Mouse (Mus musculus) c-Kit-negative CD71-positive TER-119-positive erythroid progenitor cells, embryonic 14.5 days (primary cell): ENCODE measurements around the gene Fbxw8.

Experiments
- DNase-seq: peaks from one replicate; pipeline ENCODE4 v3.0.0-alpha.2; 2013; ENCODE audit warnings: low read depth, low spot score

Fbxw8 gene

GRCm38 (mm10) chr5:118156976-118157375, 1.7 kb upstream of the Fbxw8 start:
- no peak for DNase-seq

GRCm38 (mm10) chr5:118155565-118155947, 292 bp upstream of the Fbxw8 start:
- no peak for DNase-seq

- DNase-seq: no peak
These were observed 5.6 kb downstream of the Fbxw8 start for GRCm38 (mm10) chr5:118149711-118150110.

GRCm38 (mm10) chr5:118147264-118147663, 8.0 kb downstream of the Fbxw8 start:
- no peak for DNase-seq

- no peak for DNase-seq
These were observed 9.1 kb downstream of the Fbxw8 start for GRCm38 (mm10) chr5:118145999-118146679.

GRCm38 (mm10) chr5:118145458-118145857, 9.8 kb downstream of the Fbxw8 start:
- no peak for DNase-seq

GRCm38 (mm10) chr5:118144770-118145169, 10.5 kb downstream of the Fbxw8 start:
- no peak for DNase-seq

- DNase-seq: no peak
These were observed 10.9 kb downstream of the Fbxw8 start for GRCm38 (mm10) chr5:118144327-118144726.

- no peak for DNase-seq
These were observed 11.8 kb downstream of the Fbxw8 start for GRCm38 (mm10) chr5:118143211-118144026.

- no peak for DNase-seq
These were observed 12.8 kb downstream of the Fbxw8 start for GRCm38 (mm10) chr5:118142471-118142870.

- DNase-seq: no peak
These were observed 15.6 kb downstream of the Fbxw8 start for GRCm38 (mm10) chr5:118139630-118140029.

- no peak for DNase-seq
These were observed 18.9 kb downstream of the Fbxw8 start for GRCm38 (mm10) chr5:118136391-118136790.

- DNase-seq: no peak
These were observed 26.6 kb downstream of the Fbxw8 start for GRCm38 (mm10) chr5:118128651-118129050.

GRCm38 (mm10) chr5:118128208-118128607, 27.1 kb downstream of the Fbxw8 start:
- DNase-seq: no peak

- no peak for DNase-seq
These were observed 28.6 kb downstream of the Fbxw8 start for GRCm38 (mm10) chr5:118126671-118127070.

GRCm38 (mm10) chr5:118123096-118123495, 32.2 kb downstream of the Fbxw8 start:
- DNase-seq: no peak

- no peak for DNase-seq
These were observed 33.3 kb downstream of the Fbxw8 start for GRCm38 (mm10) chr5:118121928-118122327.

- no peak for DNase-seq
These were observed 34.6 kb downstream of the Fbxw8 start for GRCm38 (mm10) chr5:118120670-118121069.

GRCm38 (mm10) chr5:118118922-118119321, 36.3 kb downstream of the Fbxw8 start:
- DNase-seq: no peak

- no peak for DNase-seq
These were observed 36.9 kb downstream of the Fbxw8 start for GRCm38 (mm10) chr5:118118351-118118750.

GRCm38 (mm10) chr5:118113617-118114016, 41.6 kb downstream of the Fbxw8 start:
- DNase-seq: no peak

- DNase-seq: no peak
These were observed 42.2 kb downstream of the Fbxw8 start for GRCm38 (mm10) chr5:118113043-118113442.
